ENCODE assay signal across 9 mouse cellular contexts in genomic region chr8:94995336-94995893, GRCm38 (mm10). TPM values are rescaled to one million over a fixed set of nuclear protein-coding genes. Genes with fewer than 3 reads are reported as not detected.
DNase-seq lines count a peak whose midpoint lies in the region; ATAC-seq and TF ChIP-seq lines count a peak whose summit lies in the region.
"Had no signal": no experiment of that assay in that cellular context is flagged by ENCODE, and none has a peak within 500 bp of the region (broad histone marks: within the 10 kb centered on the region; RNA-seq: fewer than 3 reads in every experiment).

No protein-coding gene starts in this region.

- 65% methylated on average over 5 of the region's 5 CpGs for WGBS in liver, embryonic 13.5 days (ENCODE audit: insufficient replicate concordance)
- WGBS in embryonic facial prominence, embryonic 12.5 days = 78% methylated on average over 5 of the region's 5 CpGs
- WGBS in olfactory bulb, adult 2 months = 35% methylated on average over 5 of the region's 5 CpGs
- 68% methylated on average over 5 of the region's 5 CpGs for WGBS in intestine, embryonic 16.5 days
- 79% methylated on average over 5 of the region's 5 CpGs for WGBS in heart, embryonic 11.5 days (ENCODE audit: insufficient replicate concordance)

- ATAC-seq in liver, embryonic 13.5 days (ENCODE audit: low read depth) = no peak
- ATAC-seq in embryonic facial prominence, embryonic 12.5 days (ENCODE audit: insufficient number of reproducible peaks, insufficient read depth, low FRiP score, low TSS enrichment) = no peak
- no peak for ATAC-seq in intestine, embryonic 16.5 days
- ATAC-seq in heart, embryonic 11.5 days (replicated peaks; ENCODE audit: insufficient number of reproducible peaks, low FRiP score, low TSS enrichment) = no peak

- DNase-seq in liver, embryonic 13.5 days = no peak
- no peak for DNase-seq in liver
- DNase-seq in layer of hippocampus, postnatal 36 days = peak; percentile 35 to 45
- no peak for DNase-seq in thymus, postnatal 10 days (ENCODE audit: low spot score in 2 of 2)

- no peak for TF ChIP-seq CTCF in olfactory bulb, adult 2 months (IDR thresholded peaks at IDR 0.05; ENCODE audit: insufficient read depth, low read depth, low read length)

- H3K9me3 ChIP-seq in liver, embryonic 13.5 days (replicated peaks) = no peaks in the 10 kb centered on the region
- H3K9me3 ChIP-seq in embryonic facial prominence, embryonic 12.5 days = no peaks in the 10 kb centered on the region
- no peaks in the 10 kb centered on the region for H3K9me3 ChIP-seq in intestine, embryonic 16.5 days (ENCODE audit: control insufficient read depth, low read length)
- H3K9me3 ChIP-seq in heart, embryonic 11.5 days (replicated peaks; ENCODE audit: control insufficient read depth, low read length) = no peaks in the 10 kb centered on the region
- H3K9me3 ChIP-seq: lung, embryonic 15.5 days had no signal

- H3K36me3 ChIP-seq in liver, embryonic 13.5 days = peaks cover 71% of the 10 kb centered on the region
- H3K36me3 ChIP-seq in embryonic facial prominence, embryonic 12.5 days = no peaks in the 10 kb centered on the region
- H3K36me3 ChIP-seq in intestine, embryonic 16.5 days (ENCODE audit: control insufficient read depth, insufficient read depth, low read length) = no peaks in the 10 kb centered on the region
- no peaks in the 10 kb centered on the region for H3K36me3 ChIP-seq in heart, embryonic 11.5 days (ENCODE audit: control insufficient read depth, insufficient read depth, low read length)
- H3K36me3 ChIP-seq: lung, embryonic 15.5 days had no signal

- H3K4me1 ChIP-seq in liver, embryonic 13.5 days (replicated peaks) = peaks cover 99% of the 10 kb centered on the region
- H3K4me1 ChIP-seq in embryonic facial prominence, embryonic 12.5 days = peaks cover 31% of the 10 kb centered on the region
- H3K4me1 ChIP-seq in olfactory bulb, adult 2 months (ENCODE audit: control insufficient read depth, insufficient read depth, low read length) = peaks cover 87% of the 10 kb centered on the region
- peaks cover 50% of the 10 kb centered on the region for H3K4me1 ChIP-seq in intestine, embryonic 16.5 days (ENCODE audit: control insufficient read depth, insufficient read depth, low read length)
- H3K4me1 ChIP-seq in heart, embryonic 11.5 days (ENCODE audit: control insufficient read depth, insufficient read depth, low read length) = peaks cover 21% of the 10 kb centered on the region

- no peak overlapping the region for H3K9ac ChIP-seq in liver, embryonic 13.5 days
- peak overlapping the region; percentile 28 for H3K9ac ChIP-seq in embryonic facial prominence, embryonic 12.5 days
- H3K9ac ChIP-seq in intestine, embryonic 16.5 days (ENCODE audit: low read depth, low read length) = no peak overlapping the region
- H3K9ac ChIP-seq in heart, embryonic 11.5 days (ENCODE audit: low read depth, low read length) = no peak overlapping the region
- H3K9ac ChIP-seq: lung, embryonic 15.5 days had no signal

- no peak for TF ChIP-seq POLR2A in olfactory bulb, adult 2 months (IDR thresholded peaks at IDR 0.05; ENCODE audit: insufficient read depth, low read depth, low read length)

- H3K27me3 ChIP-seq in liver, embryonic 13.5 days = no peaks in the 10 kb centered on the region
- H3K27me3 ChIP-seq in embryonic facial prominence, embryonic 12.5 days = 0 out of 2 replicates have a peak, but pooled peaks cover 4% of the 10 kb centered on the region
- no peaks in the 10 kb centered on the region for H3K27me3 ChIP-seq in intestine, embryonic 16.5 days (replicated peaks; ENCODE audit: control insufficient read depth, insufficient read depth, low read length)
- no peaks in the 10 kb centered on the region; the same call in 1 of the 2 replicates for H3K27me3 ChIP-seq in heart, embryonic 11.5 days (ENCODE audit: control insufficient read depth, insufficient read depth, low read length)
- H3K27me3 ChIP-seq: lung, embryonic 15.5 days had no signal

- peak overlapping the region; percentile 36 for H3K27ac ChIP-seq in liver, embryonic 13.5 days
- no peak overlapping the region for H3K27ac ChIP-seq in embryonic facial prominence, embryonic 12.5 days
- H3K27ac ChIP-seq in olfactory bulb, adult 2 months (ENCODE audit: insufficient read depth, low read depth, low read length) = peak overlapping the region; percentile 88
- no peak overlapping the region for H3K27ac ChIP-seq in intestine, embryonic 16.5 days (ENCODE audit: low read length)
- no peak overlapping the region for H3K27ac ChIP-seq in heart, embryonic 11.5 days (ENCODE audit: low read depth, low read length)

- H3K4me2 ChIP-seq in liver, embryonic 13.5 days = no peak overlapping the region
- peak overlapping the region; percentile 34; the same call in 1 of the 2 replicates for H3K4me2 ChIP-seq in embryonic facial prominence, embryonic 12.5 days (replicated peaks)
- no peak overlapping the region for H3K4me2 ChIP-seq in intestine, embryonic 16.5 days (ENCODE audit: low read depth, low read length)
- no peak overlapping the region for H3K4me2 ChIP-seq in heart, embryonic 11.5 days
- H3K4me2 ChIP-seq: lung, embryonic 15.5 days had no signal

- H3K4me3 ChIP-seq in liver, embryonic 13.5 days (replicated peaks) = no peak overlapping the region
- H3K4me3 ChIP-seq in embryonic facial prominence, embryonic 12.5 days = peak overlapping the region; percentile 16
- H3K4me3 ChIP-seq in olfactory bulb, adult 2 months (ENCODE audit: insufficient read depth, low read depth, low read length) = peak overlapping the region; percentile 48
- H3K4me3 ChIP-seq in intestine, embryonic 16.5 days (ENCODE audit: low read length) = no peak overlapping the region
- H3K4me3 ChIP-seq in heart, embryonic 11.5 days (ENCODE audit: low read depth, low read length) = no peak overlapping the region
- H3K4me3 ChIP-seq: lung, embryonic 15.5 days had no signal

RNA-seq across cellular contexts. Expression of gene Adgrg1, which starts 20.9 kb away (rescaled TPM):
- 42.7 and 55.6 TPM in 2 replicates for polyA plus RNA-seq in liver, embryonic 13.5 days (2015; fragmentation: Nextera tagmentation; extraction: Ambion mirVana)
- 22.3 and 28.2 TPM in 2 replicates for polyA plus RNA-seq in embryonic facial prominence, embryonic 12.5 days (2016; fragmentation: Nextera tagmentation; extraction: Ambion mirVana)
- total RNA-seq in layer of hippocampus, postnatal 36 days (2021) = 100 to 1,000 TPM in 1 of 2 experiments, 10 to 100 TPM in 1; 79.5 to 104 TPM
- polyA plus RNA-seq in olfactory bulb, adult 2 months (2012; ENCODE audit: insufficient read depth, insufficient read length, low replicate concordance, missing spikeins) = not detected in 2 replicates
- polyA plus RNA-seq in intestine, embryonic 16.5 days (2015; fragmentation: Nextera tagmentation; extraction: Ambion mirVana) = 24.4 and 26.8 TPM in 2 replicates
- polyA plus RNA-seq in heart, embryonic 11.5 days (2014; fragmentation: Nextera tagmentation; extraction: Ambion mirVana) = 6.4 and 7.5 TPM in 2 replicates

RNA-seq across cellular contexts. Expression of gene Adgrg3, which starts 22.1 kb away (rescaled TPM):
- polyA plus RNA-seq in liver, embryonic 13.5 days (2015; fragmentation: Nextera tagmentation; extraction: Ambion mirVana) = 5.5 and 6.0 TPM in 2 replicates
- 2.9 and 3.9 TPM in 2 replicates for polyA plus RNA-seq in embryonic facial prominence, embryonic 12.5 days (2016; fragmentation: Nextera tagmentation; extraction: Ambion mirVana)
- under 1 TPM; 0.17 to 0.66 TPM for total RNA-seq in layer of hippocampus, postnatal 36 days (2021)
- polyA plus RNA-seq in olfactory bulb, adult 2 months (2012; ENCODE audit: insufficient read depth, insufficient read length, low replicate concordance, missing spikeins) = not detected in 2 replicates
- 3.0 and 3.6 TPM in 2 replicates for polyA plus RNA-seq in intestine, embryonic 16.5 days (2015; fragmentation: Nextera tagmentation; extraction: Ambion mirVana)
- polyA plus RNA-seq in heart, embryonic 11.5 days (2014; fragmentation: Nextera tagmentation; extraction: Ambion mirVana) = 2.0 and 4.5 TPM in 2 replicates

RNA-seq across cellular contexts. Expression of gene Drc7, which starts 59.5 kb away (rescaled TPM):
- polyA plus RNA-seq in liver, embryonic 13.5 days (2015; fragmentation: Nextera tagmentation; extraction: Ambion mirVana) = 0.19 and 0.21 TPM in 2 replicates
- 0.17 TPM in 1 of 2 replicates, not detected in the other for polyA plus RNA-seq in embryonic facial prominence, embryonic 12.5 days (2016; fragmentation: Nextera tagmentation; extraction: Ambion mirVana)
- total RNA-seq in layer of hippocampus, postnatal 36 days (2021) = 1 to 10 TPM; 1.1 to 2.7 TPM
- not detected in 2 replicates for polyA plus RNA-seq in olfactory bulb, adult 2 months (2012; ENCODE audit: insufficient read depth, insufficient read length, low replicate concordance, missing spikeins)
- 0.07 TPM in 1 of 2 replicates, not detected in the other for polyA plus RNA-seq in intestine, embryonic 16.5 days (2015; fragmentation: Nextera tagmentation; extraction: Ambion mirVana)
- polyA plus RNA-seq in heart, embryonic 11.5 days (2014; fragmentation: Nextera tagmentation; extraction: Ambion mirVana) = not detected in 2 replicates

Comparison
In these comparisons a context has a peak if more than half of its experiments do, and no peak if none do; other contexts are left out.
1. DNase-seq: peak in layer of hippocampus, postnatal 36 days (2 of 2); none in liver, embryonic 13.5 days (single experiment), liver (single experiment) and thymus, postnatal 10 days (0 of 2).
2. H3K27ac ChIP-seq: peak in liver, embryonic 13.5 days (single experiment) and olfactory bulb, adult 2 months (single experiment); none in embryonic facial prominence, embryonic 12.5 days (single experiment), intestine, embryonic 16.5 days (single experiment) and heart, embryonic 11.5 days (single experiment).
3. H3K4me3 ChIP-seq: peak in embryonic facial prominence, embryonic 12.5 days (single experiment) and olfactory bulb, adult 2 months (single experiment); none in liver, embryonic 13.5 days (single experiment), intestine, embryonic 16.5 days (single experiment) and heart, embryonic 11.5 days (single experiment).